Mouse (Mus musculus) central nervous system, embryonic 18 days (tissue): ENCODE measurements around the gene H2-M10.4. TPM values are rescaled to one million over a fixed set of nuclear protein-coding genes. Genes with fewer than 3 reads are reported as not detected.

ENCODE experiments used
- polyA plus RNA-seq: library from polyadenylated mRNA; depleted of rRNA; stranded (reverse); fragments of >200 nt; gene quantifications from 2 replicates; pipeline ENCODE4 v1.2.3, GENCODE M21; 2012; rRNA removed

H2-M10.4 gene
- not detected in 2 replicates for polyA plus RNA-seq

DNA sequence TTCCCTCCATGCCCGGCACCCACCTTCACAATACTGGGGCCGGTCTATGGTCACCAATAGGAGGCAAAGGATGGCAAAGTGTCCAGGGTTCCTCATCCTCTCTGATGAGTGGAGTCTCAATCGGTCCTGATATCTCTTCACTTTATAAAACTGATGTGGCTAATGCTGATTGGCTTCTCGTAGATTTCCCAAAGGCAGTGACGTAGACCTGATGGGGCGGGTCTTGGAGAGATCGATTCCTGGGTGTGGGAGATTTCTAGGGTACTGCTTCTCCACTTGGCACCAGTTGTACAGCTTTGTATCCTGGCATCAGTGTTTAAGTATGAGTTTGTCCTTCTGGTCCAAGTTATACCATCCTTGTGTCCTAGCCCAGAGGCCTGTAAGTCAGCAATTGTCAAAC lies at the start of gene H2-M10.4:
Gene H2-M10.4 (minus strand): TSS at position 101 of the 400 bp plus-strand sequence.

Other genes with a start within 250 kb of the H2-M10.4 start
- 103 and 109 TPM in 2 replicates for gene Rpp21, start 204.3 kb downstream of the H2-M10.4 start, polyA plus RNA-seq
- gene Trim39, start 190.1 kb downstream of the H2-M10.4 start, polyA plus RNA-seq: 42.3 and 44.5 TPM in 2 replicates
- gene H2-M10.2, start 175.8 kb downstream of the H2-M10.4 start, polyA plus RNA-seq: not detected in 2 replicates
- not detected in 2 replicates for gene H2-M10.1, start 136.2 kb downstream of the H2-M10.4 start, polyA plus RNA-seq
- gene H2-M10.3, start 93.9 kb downstream of the H2-M10.4 start, polyA plus RNA-seq: not detected in 2 replicates
- gene H2-M11, start 84.7 kb upstream of the H2-M10.4 start, polyA plus RNA-seq: not detected in 2 replicates
- gene H2-M9, start 180.3 kb upstream of the H2-M10.4 start, polyA plus RNA-seq: not detected in 2 replicates
- gene H2-M1, start 209.9 kb upstream of the H2-M10.4 start, polyA plus RNA-seq: not detected in 2 replicates